Mouse (Mus musculus) Patski (cell line): Measurements from ENCODE around the gene Tbc1d23. TPM values are rescaled to one million over a fixed set of nuclear protein-coding genes. Genes with fewer than 3 reads are reported as not detected.
"Not testable (repeated sequence)": the region's sequence is repeated elsewhere in the genome, so short reads cannot be mapped to it uniquely, and the experiment has no call there.

Source experiments
- ATAC-seq: fragments of 100-300 bp; one replicate; pipeline ENCODE4 v1.8.0; 2021
- CTCF ChIA-PET: fragments of 350-600 bp; sonication (Branson Sonifier 250); formaldehyde crosslinking; loops from one replicate; lab custom pipeline; 2022; ENCODE audit warnings: inconsistent platforms; lab: Charles Lee
- POLR2A ChIA-PET: fragments of 350-600 bp; sonication (Branson Sonifier 250); formaldehyde crosslinking; loops from one replicate; lab custom pipeline; 2022; ENCODE audit warnings: antibody characterized with exemption, inconsistent platforms; lab: Charles Lee
- DNase-seq: peaks from one replicate; pipeline ENCODE4 v3.0.0-alpha.2; 2011; ENCODE audit warnings: low read depth, low spot score
- H3K27me3 ChIP-seq: fragments of 371-371 bp; one replicate; pipeline ENCODE4 v1.5.1; 2021
- CTCF ChIP-seq: fragments of 100-300 bp; IDR thresholded peaks from one replicate; pipeline ENCODE4 v1.5.1; 2021
- in situ Hi-C: fragments of 300-500 bp; cut with MboI; formaldehyde crosslinking; loops from 3 replicates; pipeline ENCODE4 v1.11.1; 2018; ENCODE audit warnings: low pct_unique_long_range_greater_than_20kb, mixed read lengths
- polyA plus RNA-seq: library from polyadenylated mRNA; unstranded; gene quantifications from one replicate; pipeline ENCODE4 v1.2.3, GENCODE M21; 2021

Gene Tbc1d23
- polyA plus RNA-seq, 1 experiment from 2014 or later, result 38.6 TPM

GRCm38 (mm10) chr16:57182037-57182436 lies 49.3 kb downstream of the Tbc1d23 start:
- ATAC-seq, result no peak
- POLR2A ChIA-PET, result no interaction called here

DNA sequence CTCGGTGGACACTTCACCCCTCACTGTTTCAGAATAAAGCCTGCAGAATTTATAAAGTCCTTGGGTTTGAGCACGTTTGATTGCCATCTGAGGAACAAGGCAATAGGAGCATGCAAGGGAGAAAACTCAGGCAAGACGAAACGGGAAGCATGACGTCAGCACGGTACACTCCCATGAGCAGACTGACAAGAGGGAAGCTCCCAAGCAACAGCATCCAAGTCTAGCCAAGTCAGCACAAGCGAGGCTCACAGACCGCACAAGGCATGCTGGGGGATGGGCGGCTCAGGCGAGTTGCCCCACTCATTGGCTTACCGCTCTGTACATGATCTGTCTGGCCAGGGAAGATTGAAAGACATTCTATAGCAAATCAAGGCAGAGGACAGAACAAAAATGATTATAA lies 50.1 kb downstream of the Tbc1d23 start:
- POLR2A ChIA-PET, result no interaction called here
- in situ Hi-C loops, result no loop called here
- ATAC-seq (no peak), DNase-seq (no peak)
- CTCF ChIA-PET, result no interaction called here
- TF ChIP-seq CTCF, result no peak
- H3K27me3 ChIP-seq, result no peaks in the 10 kb centered on the region

More at GRCm38 (mm10) chr16:57182037-57182436, 49.3 kb downstream of the Tbc1d23 start:
- CTCF ChIA-PET, result no interaction called here
- no peak for DNase-seq
- no peaks in the 10 kb centered on the region for H3K27me3 ChIP-seq
- in situ Hi-C loops, result no loop called here
- no peak for TF ChIP-seq CTCF

DNA sequence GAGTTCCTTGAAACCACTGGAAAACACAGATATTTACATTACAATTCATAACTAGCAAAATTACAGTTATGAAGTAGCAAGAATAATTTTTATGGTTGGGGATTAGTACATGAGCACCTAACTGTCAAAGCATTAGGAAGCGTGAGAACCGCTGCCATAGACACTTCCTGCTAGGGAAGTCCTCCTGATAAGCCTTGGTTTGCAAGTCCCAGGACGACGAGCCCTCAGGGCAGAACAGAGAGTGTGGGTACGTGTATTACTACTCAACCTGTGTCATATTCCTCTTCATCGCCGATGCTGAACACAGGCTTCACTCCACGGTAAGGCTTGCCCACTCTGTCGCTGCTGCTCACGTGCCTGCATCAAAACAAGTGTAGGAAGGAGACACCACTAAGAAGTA lies 53.6 kb downstream of the Tbc1d23 start:
- ChIA-PET CTCF (interaction anchor here (0.9 to 2.4 kb wide), 4 partner anchors 8 to 416 kb away, joined by 3 to 7 read pairs (median 4); no protein-coding TSS in a partner anchor), POLR2A (no interaction called here)
- in situ Hi-C loops, result no loop called here
- no peaks in the 10 kb centered on the region for H3K27me3 ChIP-seq
- TF ChIP-seq CTCF, result no peak
- ATAC-seq, result no peak
- no peak for DNase-seq

DNA sequence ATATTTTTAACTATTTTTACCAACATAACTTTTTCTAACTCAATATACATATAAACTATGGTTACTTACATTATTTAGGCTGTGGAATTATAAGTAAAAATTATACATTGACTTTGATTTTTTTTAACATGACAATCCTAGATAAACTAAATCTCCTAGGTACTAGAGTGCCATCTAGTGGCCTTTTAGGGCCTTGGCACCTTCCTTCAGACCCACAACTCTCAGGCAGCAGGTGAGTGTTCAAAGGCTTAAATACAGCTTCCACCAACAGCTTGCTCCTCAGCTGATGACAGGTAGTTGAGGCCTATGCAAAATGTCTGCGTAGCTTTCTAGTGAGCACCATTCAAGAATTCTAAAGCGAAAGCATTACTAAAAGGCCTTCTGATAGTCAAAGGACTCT lies 54.0 kb downstream of the Tbc1d23 start:
- peak; percentile 73 for TF ChIP-seq CTCF
- CTCF ChIA-PET, result interaction anchor here (0.9 to 2.4 kb wide), 4 partner anchors 9 to 417 kb away, joined by 3 to 7 read pairs (median 4); no protein-coding TSS in a partner anchor
- ATAC-seq, result no peak
- in situ Hi-C loops, result no loop called here
- peak; percentile 6 for DNase-seq
- no peaks in the 10 kb centered on the region for H3K27me3 ChIP-seq
- POLR2A ChIA-PET, result no interaction called here

DNA sequence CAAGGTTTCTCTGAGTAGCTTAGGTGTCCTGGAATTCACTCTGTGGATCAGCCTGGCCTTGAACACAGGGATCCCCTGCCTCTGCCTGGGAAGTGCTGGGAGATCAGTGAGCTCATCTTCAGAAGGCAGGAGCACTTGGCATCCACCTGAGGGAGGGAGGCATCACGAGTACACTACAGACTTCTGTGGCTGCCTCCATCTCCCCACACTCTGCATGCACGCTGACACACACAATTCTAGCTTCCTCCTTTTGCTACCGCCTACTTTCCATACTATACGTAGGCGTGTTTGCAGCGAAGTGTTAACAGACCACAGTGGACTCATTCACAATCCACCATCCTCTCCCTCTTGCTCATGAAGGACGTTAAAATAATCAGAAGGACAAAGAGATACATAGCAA lies 55.0 kb downstream of the Tbc1d23 start:
- CTCF ChIA-PET, result interaction anchor here (0.6 to 2.4 kb wide), 6 partner anchors 10 to 418 kb away, joined by 3 to 7 read pairs (median 4); no protein-coding TSS in a partner anchor
- no peaks in the 10 kb centered on the region for H3K27me3 ChIP-seq
- TF ChIP-seq CTCF, result no peak
- DNase-seq, result no peak
- no peak for ATAC-seq
- POLR2A ChIA-PET, result no interaction called here
- in situ Hi-C loops, result no loop called here

DNA sequence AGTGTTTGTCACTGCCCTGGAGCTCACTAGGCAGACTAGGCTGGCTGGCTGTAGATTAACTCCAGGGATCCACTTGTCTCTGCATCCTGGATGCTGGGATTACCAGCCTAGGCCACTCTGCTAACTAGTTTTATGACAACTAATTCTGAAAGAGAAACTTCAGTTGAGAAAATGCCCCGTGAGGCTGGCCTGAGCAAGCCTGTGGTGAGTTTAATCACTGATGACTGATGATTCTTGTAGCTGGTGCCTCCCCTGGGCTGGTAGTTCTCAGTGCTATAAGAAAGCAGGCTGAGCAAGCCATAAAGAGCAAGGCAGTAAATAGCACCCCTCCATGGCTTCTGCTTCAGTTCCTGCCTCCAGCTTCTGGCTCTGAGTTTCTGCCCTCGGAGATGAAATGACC lies 55.6 kb downstream of the Tbc1d23 start:
- DNase-seq (no peak), ATAC-seq (no peak)
- CTCF ChIA-PET, result interaction anchor here (0.6 to 2.0 kb wide), 4 partner anchors 10 to 68 kb away, joined by 3 to 4 read pairs (median 4); no protein-coding TSS in a partner anchor
- POLR2A ChIA-PET, result interaction anchor here (0.6 kb wide), 1 partner anchor 818 kb away, joined by 3 read pairs; no protein-coding TSS in a partner anchor
- in situ Hi-C loops, result no loop called here
- no peak for TF ChIP-seq CTCF
- H3K27me3 ChIP-seq, result no peaks in the 10 kb centered on the region

GRCm38 (mm10) chr16:57174480-57174879 lies 56.8 kb downstream of the Tbc1d23 start:
- H3K27me3 ChIP-seq, POLR2A ChIA-PET, CTCF ChIA-PET, ATAC-seq, in situ Hi-C loops, DNase-seq: not testable (repeated sequence)

- no peak for ATAC-seq
- ChIA-PET POLR2A (interaction anchor here (0.6 to 0.7 kb wide), 2 partner anchors 49 to 952 kb away, joined by 3 to 5 read pairs; no protein-coding TSS in a partner anchor), CTCF (no interaction called here)
- no peak for DNase-seq
- TF ChIP-seq CTCF, result no peak
- H3K27me3 ChIP-seq, result no peaks in the 10 kb centered on the region
- in situ Hi-C loops, result no loop called here
These were observed 59.7 kb downstream of the Tbc1d23 start for GRCm38 (mm10) chr16:57171570-57171969.

- in situ Hi-C loops, result no loop called here
- CTCF ChIA-PET, result no interaction called here
- no peak for ATAC-seq
- POLR2A ChIA-PET, result interaction anchor here (0.6 to 0.7 kb wide), 2 partner anchors 48 to 953 kb away, joined by 3 to 5 read pairs; no protein-coding TSS in a partner anchor
- no peak for DNase-seq
- H3K27me3 ChIP-seq, result no peaks in the 10 kb centered on the region
- TF ChIP-seq CTCF, result no peak
These were observed 60.1 kb downstream of the Tbc1d23 start for GRCm38 (mm10) chr16:57171161-57171560.

DNA sequence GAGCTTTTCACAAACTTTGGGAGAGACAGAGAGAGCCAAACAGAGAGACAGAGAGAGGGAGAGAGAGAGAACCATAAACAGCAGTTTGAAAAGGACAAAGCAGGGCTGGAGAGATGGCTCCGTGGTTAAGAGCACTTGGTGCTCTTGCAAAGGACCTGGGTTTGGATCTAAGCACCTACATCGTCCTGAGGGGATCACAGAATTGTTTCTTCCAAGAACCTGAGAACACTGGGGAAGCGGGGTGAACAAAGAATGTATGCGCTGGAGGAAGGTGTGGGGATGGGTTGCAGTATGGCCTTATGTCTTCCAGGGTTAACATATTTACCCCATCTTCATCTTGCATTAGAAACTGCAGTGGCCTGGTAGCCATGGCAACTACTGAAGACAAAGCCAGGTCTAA lies 63.1 kb downstream of the Tbc1d23 start:
- in situ Hi-C loops, result loop anchor here (5.0 kb wide), 1 partner anchor 46 kb away; the partner anchor contains the start of gene Tomm70a
- DNase-seq (no peak), ATAC-seq (no peak)
- ChIA-PET CTCF (interaction anchor here (1.0 to 2.3 kb wide), 2 partner anchors 32 to 52 kb away, joined by 3 to 12 read pairs; no protein-coding TSS in a partner anchor), POLR2A (interaction anchor here (2.2 kb wide), 1 partner anchor 31 kb away, joined by 5 read pairs; no protein-coding TSS in a partner anchor)
- H3K27me3 ChIP-seq, result no peaks in the 10 kb centered on the region
- no peak for TF ChIP-seq CTCF

DNA sequence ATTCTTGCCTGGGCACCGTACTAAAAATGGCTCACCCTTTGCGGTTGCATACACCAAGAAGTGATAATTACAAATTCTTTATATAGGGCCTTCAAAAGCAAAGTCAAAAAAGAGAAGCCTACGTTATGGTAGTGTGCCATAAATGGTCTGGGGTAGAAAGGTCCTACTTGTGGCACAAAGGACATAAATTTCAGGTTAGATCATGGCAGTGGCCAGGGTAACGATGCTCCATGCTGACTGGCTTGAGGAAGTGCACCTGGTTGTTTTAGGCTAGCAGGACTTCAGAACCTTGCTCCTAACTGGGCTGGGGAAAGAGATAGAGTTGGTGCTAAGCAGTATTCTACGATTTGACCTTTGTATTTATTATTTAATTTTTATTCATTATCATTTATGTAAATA lies 63.8 kb downstream of the Tbc1d23 start:
- ATAC-seq (no peak), DNase-seq (no peak)
- no peak for TF ChIP-seq CTCF
- ChIA-PET CTCF (interaction anchor here (0.6 to 2.3 kb wide), 7 partner anchors 16 to 426 kb away, joined by 3 to 12 read pairs (median 3); partner anchors contain the start of gene Tomm70a), POLR2A (interaction anchor here (2.2 kb wide), 1 partner anchor 30 kb away, joined by 5 read pairs; no protein-coding TSS in a partner anchor)
- in situ Hi-C loops, result loop anchor here (5.0 kb wide), 1 partner anchor 45 kb away; the partner anchor contains the start of gene Tomm70a
- no peaks in the 10 kb centered on the region for H3K27me3 ChIP-seq
